ENCODE assay signal across 24 mouse cellular contexts in the genomic region with DNA sequence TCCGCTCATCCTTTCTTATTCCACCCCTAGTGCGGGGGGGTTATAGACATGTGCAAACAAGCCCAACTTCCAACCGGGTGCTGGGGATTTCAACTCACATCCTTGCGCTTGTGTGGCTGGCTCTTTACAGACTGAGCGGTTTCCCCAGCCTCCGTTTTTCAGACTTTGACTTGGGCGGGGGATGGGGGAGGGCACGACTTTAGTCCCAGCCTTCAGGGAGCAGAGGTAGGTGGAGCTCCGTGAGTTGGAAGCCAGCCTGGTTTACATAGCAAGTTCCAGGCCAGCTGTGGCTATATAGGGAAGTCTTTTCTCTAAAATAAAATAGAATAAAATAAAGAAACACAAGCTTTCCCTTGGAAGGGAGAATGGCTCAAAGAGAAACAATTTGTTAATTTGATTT. TPM values are rescaled to one million over a fixed set of nuclear protein-coding genes. Genes with fewer than 3 reads are reported as not detected.
DNase-seq lines count a peak whose midpoint lies in the region; ATAC-seq and TF ChIP-seq lines count a peak whose summit lies in the region.
"Had no signal": no experiment of that assay in that cellular context is flagged by ENCODE, and none has a peak within 500 bp of the region (broad histone marks: within the 10 kb centered on the region; RNA-seq: fewer than 3 reads in every experiment).

No protein-coding gene starts in this region.

- H3K27ac ChIP-seq in kidney, embryonic 15.5 days = no peak overlapping the region
- no peak overlapping the region for H3K27ac ChIP-seq in CH12.LX (ENCODE audit: insufficient read depth, low read depth)
- no peak overlapping the region for H3K27ac ChIP-seq in intestine, postnatal 0 days (ENCODE audit: low read depth, low read length)
- H3K27ac ChIP-seq: heart, adult 2 months; hindbrain, embryonic 15.5 days; limb, embryonic 12.5 days; lung, embryonic 15.5 days; neural tube, embryonic 12.5 days had no signal

- no peaks in the 10 kb centered on the region for H3K36me3 ChIP-seq in kidney, embryonic 15.5 days
- no peaks in the 10 kb centered on the region for H3K36me3 ChIP-seq in CH12.LX (replicated peaks in 1 of 2; ENCODE audit: control insufficient read depth in 1 of 2, insufficient read depth in 1 of 2, low read length in 1 of 2)
- no peaks in the 10 kb centered on the region for H3K36me3 ChIP-seq in intestine, postnatal 0 days (ENCODE audit: control insufficient read depth, insufficient read depth)
- H3K36me3 ChIP-seq: G1E; hindbrain, embryonic 15.5 days; limb, embryonic 12.5 days; lung, embryonic 15.5 days; neural tube, embryonic 12.5 days had no signal

- H3K4me3 ChIP-seq in kidney, embryonic 15.5 days (replicated peaks) = no peak overlapping the region
- H3K4me3 ChIP-seq in CH12.LX (replicated peaks in 1 of 3; ENCODE audit: low read depth in 2 of 3, low read length in 2 of 3, poor library complexity in 1 of 3) = no peak overlapping the region
- H3K4me3 ChIP-seq in intestine, postnatal 0 days (ENCODE audit: low read depth, low read length) = no peak overlapping the region
- H3K4me3 ChIP-seq: heart, adult 2 months; hindbrain, embryonic 15.5 days; limb, embryonic 12.5 days; lung, embryonic 15.5 days; neural tube, embryonic 12.5 days had no signal

- in situ Hi-C loops in CH12.LX (cut with MboI; ENCODE audit: low pct_ligation_motif_present, low pct_unique_long_range_greater_than_20kb, low sequenced_read_pairs) = no loop called here

- no peak for TF ChIP-seq POLR2A in CH12.LX (IDR thresholded peaks at IDR 0.05; ENCODE audit: low read depth, low read length)

- TF ChIP-seq CTCF in CH12.LX (conservative IDR thresholded peaks at IDR 0.05 in 1 of 2, IDR thresholded peaks at IDR 0.05 in 1 of 2; ENCODE audit: low read depth in 2 of 2, low read length in 2 of 2) = no peak
- TF ChIP-seq CTCF in intestine, postnatal 0 days (IDR thresholded peaks at IDR 0.05; ENCODE audit: low read depth) = no peak

- H3K9me3 ChIP-seq in kidney, embryonic 15.5 days (replicated peaks) = no peaks in the 10 kb centered on the region
- H3K9me3 ChIP-seq in CH12.LX (replicated peaks; ENCODE audit: low read length) = no peaks in the 10 kb centered on the region
- H3K9me3 ChIP-seq in intestine, postnatal 0 days (ENCODE audit: control insufficient read depth) = no peaks in the 10 kb centered on the region
- H3K9me3 ChIP-seq: G1E; hindbrain, embryonic 15.5 days; limb, embryonic 12.5 days; lung, embryonic 15.5 days; neural tube, embryonic 12.5 days had no signal

- H3K4me1 ChIP-seq in kidney, embryonic 15.5 days = peaks cover 3% of the 10 kb centered on the region; the same call in 1 of the 2 replicates
- H3K4me1 ChIP-seq in CH12.LX (ENCODE audit: control insufficient read depth in 1 of 2, insufficient read depth in 2 of 2) = peaks cover 0 to 17% of the 10 kb centered on the region in 2 experiments; a peak in 3 of 4 replicates
- H3K4me1 ChIP-seq in intestine, postnatal 0 days (replicated peaks; ENCODE audit: control insufficient read depth, insufficient read depth, low read length) = no peaks in the 10 kb centered on the region
- H3K4me1 ChIP-seq: hindbrain, embryonic 15.5 days; limb, embryonic 12.5 days; lung, embryonic 15.5 days; neural tube, embryonic 12.5 days had no signal

- H3K79me2 ChIP-seq in CH12.LX (replicated peaks; ENCODE audit: control insufficient read depth, extremely low read depth, insufficient read depth, poor library complexity, severe bottlenecking) = no peaks in the 10 kb centered on the region

- ATAC-seq in kidney, embryonic 15.5 days (replicated peaks; ENCODE audit: low FRiP score) = no peak
- peak; percentile 35; the same call in 1 of the 2 replicates for ATAC-seq in intestine, postnatal 0 days
- ATAC-seq: forebrain, postnatal 0 days had no signal

- no peak for TF ChIP-seq EP300 in CH12.LX (IDR thresholded peaks at IDR 0.05; ENCODE audit: low read length)

- dilution Hi-C loops in CH12.LX (cut with MboI; ENCODE audit: extremely low pct_ligation_motif_present, extremely low pct_unique_long_range_greater_than_20kb, low sequenced_read_pairs) = no loop called here

- DNase-seq in kidney, adult 9 months = peak; percentile 5
- DNase-seq in CH12.LX (ENCODE audit: extremely low read depth) (no peak), ZHBTc4 (ENCODE audit: low read depth, low spot score) (peak; percentile 84)
- no peak for DNase-seq in retina, embryonic 14.5 days (ENCODE audit: low spot score)
- no peak for DNase-seq in cerebellum, adult 9-10 months
- no peak for DNase-seq in left cerebral cortex, adult 11 months (ENCODE audit: low spot score)
- DNase-seq: adrenal gland, postnatal 14 days; cerebellum, postnatal 10 days; forebrain, postnatal 0 days; gastrocnemius, postnatal 10 days; heart, adult 2 months; heart, postnatal 10 days; right cerebral cortex, postnatal 4 days; thymus, postnatal 36 days had no signal

- TF ChIP-seq RAD21 in CH12.LX (IDR thresholded peaks at IDR 0.05; ENCODE audit: low read depth, low read length) = no peak

- no peak overlapping the region for H3K9ac ChIP-seq in kidney, embryonic 15.5 days
- H3K9ac ChIP-seq in CH12.LX (ENCODE audit: insufficient read depth, low read depth) = no peak overlapping the region
- H3K9ac ChIP-seq in intestine, postnatal 0 days (ENCODE audit: low read depth, low read length) = no peak overlapping the region
- H3K9ac ChIP-seq: forebrain, postnatal 0 days; hindbrain, embryonic 15.5 days; limb, embryonic 12.5 days; lung, embryonic 15.5 days; neural tube, embryonic 12.5 days had no signal

- no peak overlapping the region for H3K4me2 ChIP-seq in kidney, embryonic 15.5 days
- no peak overlapping the region for H3K4me2 ChIP-seq in CH12.LX (ENCODE audit: insufficient read depth, low read depth, poor library complexity, severe bottlenecking)
- no peak overlapping the region for H3K4me2 ChIP-seq in intestine, postnatal 0 days (replicated peaks; ENCODE audit: low read depth)
- H3K4me2 ChIP-seq: hindbrain, embryonic 15.5 days; limb, embryonic 12.5 days; lung, embryonic 15.5 days; neural tube, embryonic 12.5 days had no signal

- WGBS in kidney, embryonic 15.5 days = 31% methylated on average over 9 of the region's 9 CpGs
- 18% methylated on average over 9 of the region's 9 CpGs for WGBS in intestine, postnatal 0 days

- H3K27me3 ChIP-seq in kidney, embryonic 15.5 days = no peaks in the 10 kb centered on the region
- H3K27me3 ChIP-seq in CH12.LX (replicated peaks) = no peaks in the 10 kb centered on the region
- H3K27me3 ChIP-seq in intestine, postnatal 0 days (replicated peaks; ENCODE audit: control insufficient read depth, insufficient read depth, low read length) = no peaks in the 10 kb centered on the region
- H3K27me3 ChIP-seq: hindbrain, embryonic 15.5 days; neural tube, embryonic 12.5 days had no signal

TF ChIP-seq in CH12.LX, 34 proteins besides CTCF, POLR2A, EP300 and RAD21:
- TF ChIP-seq MYC (IDR thresholded peaks at IDR 0.05; ENCODE audit: low read depth, low read length) = no peak
- no peak for TF ChIP-seq ZC3H11A (IDR thresholded peaks at IDR 0.05; ENCODE audit: low read depth, low read length)
- no peak for TF ChIP-seq KAT2A (IDR thresholded peaks at IDR 0.05; ENCODE audit: insufficient replicate concordance, low read length)
- no peak for TF ChIP-seq PAX5 (IDR thresholded peaks at IDR 0.05; ENCODE audit: low read length)
- TF ChIP-seq HCFC1 (IDR thresholded peaks at IDR 0.05; ENCODE audit: low read depth, low read length) = no peak
- TF ChIP-seq CHD2 (IDR thresholded peaks at IDR 0.05; ENCODE audit: low read length) = 0 out of 2 replicates have a peak, but pooled peaks have one; percentile 20

RNA-seq across cellular contexts. Expression of gene Krtdap, which starts 4.2 kb away (rescaled TPM):
- polyA plus RNA-seq in kidney, embryonic 15.5 days (2015; fragmentation: Nextera tagmentation; extraction: Ambion mirVana) = 5.8 and 26.9 TPM in 2 replicates
- total RNA-seq in CH12.LX (2012; rRNA removed) = not detected in 2 replicates
- not detected in 2 replicates for total RNA-seq in CH12.LX (2014; rRNA removed)
- polyA plus RNA-seq in CH12.LX (2012; ENCODE audit: insufficient read length, low read depth) = not detected in 2 replicates
- 4.1 and 4.8 TPM in 2 replicates for polyA plus RNA-seq in intestine, postnatal 0 days (2015; fragmentation: Nextera tagmentation; extraction: Ambion mirVana)
- total RNA-seq: forebrain, postnatal 0 days; G1E; heart, adult 2 months; heart, postnatal 10 days; left cerebral cortex, adult 18-20 months; megakaryocyte-erythroid progenitor cell, adult 5-6 weeks had no signal
- polyA plus RNA-seq: embryonic facial prominence, embryonic 11.5 days; G1E; heart, adult 2 months; limb, embryonic 12.5 days; neural tube, embryonic 12.5 days had no signal

RNA-seq across cellular contexts. Expression of gene Dmkn, which starts 28.4 kb away (rescaled TPM):
- 1.3 and 7.7 TPM in 2 replicates for polyA plus RNA-seq in kidney, embryonic 15.5 days (2015; fragmentation: Nextera tagmentation; extraction: Ambion mirVana)
- not detected in 2 replicates for total RNA-seq in CH12.LX (2012; rRNA removed)
- total RNA-seq in CH12.LX (2014; rRNA removed) = not detected in 2 replicates
- not detected in 2 replicates for polyA plus RNA-seq in CH12.LX (2012; ENCODE audit: insufficient read length, low read depth)
- polyA plus RNA-seq in intestine, postnatal 0 days (2015; fragmentation: Nextera tagmentation; extraction: Ambion mirVana) = 27.8 and 28.2 TPM in 2 replicates
- total RNA-seq: megakaryocyte-erythroid progenitor cell, adult 5-6 weeks had no signal
- polyA plus RNA-seq: embryonic facial prominence, embryonic 11.5 days; G1E; limb, embryonic 12.5 days had no signal

RNA-seq across cellular contexts. Expression of gene Ffar2, which starts 31.7 kb away (rescaled TPM):
- polyA plus RNA-seq in kidney, embryonic 15.5 days (2015; fragmentation: Nextera tagmentation; extraction: Ambion mirVana) = 0.19 and 0.49 TPM in 2 replicates
- total RNA-seq in CH12.LX (2012; rRNA removed) = 0.08 TPM in 1 of 2 replicates, not detected in the other
- not detected in 2 replicates for total RNA-seq in CH12.LX (2014; rRNA removed)
- 0.51 and 0.52 TPM in 2 replicates for polyA plus RNA-seq in CH12.LX (2012; ENCODE audit: insufficient read length, low read depth)
- polyA plus RNA-seq in intestine, postnatal 0 days (2015; fragmentation: Nextera tagmentation; extraction: Ambion mirVana) = 12.5 and 12.6 TPM in 2 replicates
- total RNA-seq: forebrain, postnatal 0 days; heart, adult 2 months; left cerebral cortex, adult 18-20 months had no signal
- polyA plus RNA-seq: embryonic facial prominence, embryonic 11.5 days; limb, embryonic 12.5 days had no signal

RNA-seq across cellular contexts. Expression of gene Sbsn, which starts 40.6 kb away (rescaled TPM):
- 2.2 and 2.6 TPM in 2 replicates for polyA plus RNA-seq in kidney, embryonic 15.5 days (2015; fragmentation: Nextera tagmentation; extraction: Ambion mirVana)
- total RNA-seq in CH12.LX (2012; rRNA removed) (0.59 and 0.76 TPM in 2 replicates), CH12.LX (2014; rRNA removed) (0.30 TPM in 1 of 2 replicates, not detected in the other)
- polyA plus RNA-seq in CH12.LX (2012; ENCODE audit: insufficient read length, low read depth) = 0.69 and 1.1 TPM in 2 replicates
- polyA plus RNA-seq in intestine, postnatal 0 days (2015; fragmentation: Nextera tagmentation; extraction: Ambion mirVana) = 2.7 and 2.9 TPM in 2 replicates

RNA-seq across cellular contexts. Expression of gene Gapdhs, which starts 48.4 kb away (rescaled TPM):
- 0.35 and 0.68 TPM in 2 replicates for polyA plus RNA-seq in kidney, embryonic 15.5 days (2015; fragmentation: Nextera tagmentation; extraction: Ambion mirVana)
- 0.42 and 0.89 TPM in 2 replicates for total RNA-seq in CH12.LX (2012; rRNA removed)
- total RNA-seq in CH12.LX (2014; rRNA removed) = not detected in 2 replicates
- polyA plus RNA-seq in CH12.LX (2012; ENCODE audit: insufficient read length, low read depth) = 1.7 and 2.9 TPM in 2 replicates
- polyA plus RNA-seq in intestine, postnatal 0 days (2015; fragmentation: Nextera tagmentation; extraction: Ambion mirVana) = not detected in 2 replicates
- total RNA-seq: adrenal gland, postnatal 14 days; forebrain, postnatal 0 days; G1E; gastrocnemius, postnatal 10 days; heart, adult 2 months; heart, postnatal 10 days; left cerebral cortex, adult 18-20 months; megakaryocyte-erythroid progenitor cell, adult 5-6 weeks had no signal
- polyA plus RNA-seq: G1E had no signal

Comparison
In these comparisons a context has a peak if more than half of its experiments do, and no peak if none do; other contexts are left out.
1. DNase-seq: peak in kidney, adult 9 months (single experiment) and ZHBTc4 (single experiment); none in CH12.LX (single experiment), retina, embryonic 14.5 days (single experiment), cerebellum, adult 9-10 months (single experiment) and left cerebral cortex, adult 11 months (single experiment).